Mouse (Mus musculus) liver, embryonic 13.5 days (tissue): ENCODE measurements around the gene Ndufs8. TPM values are rescaled to one million over a fixed set of nuclear protein-coding genes. Genes with fewer than 3 reads are reported as not detected.

Source experiments
- ATAC-seq: fragments of 200-750 bp; cut with Nextera tagmentation; 2 replicates; pipeline ENCODE4 v1.8.0; 2017; ENCODE audit warnings: low read depth, mild to moderate bottlenecking, moderate number of reproducible peaks, moderate library complexity
- DNase-seq: peaks from one replicate; pipeline ENCODE4 v3.0.0; 2022
- H3K27ac ChIP-seq: fragments of 300-500 bp; sonication (generic); 2 replicates; pipeline ENCODE4 v1.5.1; 2015; ENCODE audit warnings: moderate library complexity, mild to moderate bottlenecking, inconsistent platforms
- H3K27me3 ChIP-seq: fragments of 300-500 bp; sonication (generic); 2 replicates; pipeline ENCODE4 v1.6.1; 2015; ENCODE audit warnings: mild to moderate bottlenecking, inconsistent platforms
- H3K36me3 ChIP-seq: fragments of 300-500 bp; sonication (generic); 2 replicates; pipeline ENCODE4 v1.6.1; 2015; ENCODE audit warnings: mild to moderate bottlenecking, inconsistent platforms
- H3K4me1 ChIP-seq: fragments of 300-500 bp; sonication (generic); replicated peaks from 2 replicates; pipeline ENCODE4 v1.6.1; 2015; ENCODE audit warnings: inconsistent platforms
- H3K4me2 ChIP-seq: fragments of 300-500 bp; sonication (generic); 2 replicates; pipeline ENCODE4 v1.6.1; 2015; ENCODE audit warnings: inconsistent platforms, mild to moderate bottlenecking, moderate library complexity
- H3K4me3 ChIP-seq: fragments of 300-500 bp; sonication (generic); replicated peaks from 2 replicates; pipeline ENCODE4 v1.5.1; 2015; ENCODE audit warnings: mild to moderate bottlenecking, inconsistent platforms
- H3K9ac ChIP-seq: fragments of 300-500 bp; sonication (generic); 2 replicates; pipeline ENCODE4 v1.6.1; 2015; ENCODE audit warnings: mild to moderate bottlenecking, inconsistent platforms
- H3K9me3 ChIP-seq: fragments of 300-500 bp; sonication (generic); replicated peaks from 2 replicates; pipeline ENCODE4 v1.6.1; 2016; ENCODE audit warnings: inconsistent platforms
- WGBS: fragments of 180-500 bp; shearing (Covaris S2); methylation state at CpG from one replicate; pipeline ENCODE4 v1.1.7; 2015; ENCODE audit not compliant: insufficient replicate concordance; 5-methylcytosine and 5-hydroxymethylcytosine counted together
- polyA plus RNA-seq: library from polyadenylated mRNA; unstranded; fragments of >200 nt; fragmentation: Nextera tagmentation; extraction: Ambion mirVana; gene quantifications from 2 replicates; pipeline ENCODE4 v1.2.1, GENCODE M21; 2015

Gene Ndufs8
- polyA plus RNA-seq, 1 experiment from 2014 or later: 217 TPM

DNA sequence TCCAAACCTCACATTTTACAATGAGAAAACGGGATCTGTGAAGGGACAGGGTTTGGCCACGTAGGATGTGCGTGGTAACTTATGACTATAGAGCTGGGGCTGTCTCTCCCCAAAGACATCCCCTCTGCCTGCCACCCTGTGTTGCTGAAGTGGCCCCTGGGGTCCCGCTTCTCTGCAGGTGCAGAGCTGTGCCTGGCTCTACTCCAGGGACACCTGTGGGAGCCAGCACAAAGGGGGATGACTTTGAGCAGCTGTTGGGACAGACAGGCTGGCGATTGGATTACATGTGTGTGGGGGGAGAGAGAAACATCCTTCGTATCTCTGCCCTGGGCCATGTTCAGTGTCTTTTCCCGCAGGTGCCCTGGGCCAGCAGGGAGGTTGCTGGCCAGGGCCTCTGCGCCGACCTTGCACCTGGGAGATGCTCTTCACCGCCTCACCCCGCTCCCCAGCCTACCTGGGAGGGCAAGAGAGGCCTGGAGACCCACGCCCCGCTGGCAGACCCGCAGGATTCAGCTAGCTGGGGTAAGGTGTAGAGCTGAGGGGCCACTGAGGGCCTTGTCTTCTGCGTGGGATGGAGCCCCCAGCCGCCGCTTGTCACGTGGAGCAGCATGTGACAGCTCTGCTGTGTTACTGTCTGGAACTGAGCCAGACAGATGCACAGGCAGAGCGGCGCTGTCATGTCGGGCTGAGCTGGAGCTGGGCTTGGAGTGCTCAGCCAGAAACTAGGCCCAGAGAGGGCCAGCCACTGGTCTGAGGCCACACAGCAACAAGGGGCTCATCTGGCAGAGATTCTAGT, 17.9 kb upstream of the Ndufs8 start:
- Histone ChIP-seq H3K27ac (peak overlapping the region; percentile 65), H3K4me3 (no peak overlapping the region), H3K4me2 (no peak overlapping the region), H3K36me3 (no peaks in the 10 kb centered on the region), H3K9ac (no peak overlapping the region), H3K9me3 (no peaks in the 10 kb centered on the region), H3K4me1 (peaks cover 21% of the 10 kb centered on the region), H3K27me3 (peaks cover 5% of the 10 kb centered on the region)
- ATAC-seq: no peak
- WGBS: 72% methylated on average over 21 of the region's 21 CpGs
- DNase-seq: no peak

DNA sequence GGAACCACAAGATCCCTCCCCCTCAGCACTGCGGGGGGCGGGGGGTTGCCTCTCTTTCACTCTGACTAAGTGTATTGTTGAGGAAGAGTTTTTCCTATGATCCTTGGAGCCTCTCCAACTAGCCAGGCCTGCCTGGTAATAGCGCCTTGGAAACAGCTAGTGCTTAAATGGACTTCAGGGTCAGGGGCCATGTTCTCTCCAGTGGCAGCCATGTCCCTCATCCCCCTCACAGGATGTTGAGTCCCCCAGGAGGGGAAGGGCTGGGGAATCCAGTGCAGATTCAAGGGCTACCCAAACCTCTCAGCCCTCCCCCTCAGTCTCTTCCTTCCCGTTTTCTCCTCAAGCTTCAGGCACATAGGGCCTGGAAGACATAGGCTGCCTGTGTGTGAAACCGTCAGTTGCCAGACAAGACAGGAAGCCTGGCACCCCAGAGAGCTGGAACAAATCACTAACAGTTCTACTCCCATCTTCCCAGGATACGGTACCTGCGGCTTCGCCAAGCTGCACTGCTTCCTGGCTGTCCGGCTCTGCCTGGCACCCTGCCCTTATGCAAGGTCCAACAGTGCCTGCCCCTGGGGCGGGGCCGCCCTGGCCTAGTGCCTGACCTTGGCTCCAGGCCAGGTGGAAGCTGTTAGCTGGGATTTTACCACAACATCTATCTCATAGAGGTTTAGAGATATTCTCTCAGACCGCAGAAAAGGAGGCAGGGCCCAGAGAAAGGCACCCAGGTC, 16.8 kb upstream of the Ndufs8 start, which contains the start of gene Aldh3b1:
TSS of gene Aldh3b1 (minus strand) at position 598 of the 731 bp plus-strand sequence.
- WGBS: 30% methylated on average over 12 of the region's 12 CpGs
- Histone ChIP-seq H3K27ac (peak within 1 kb of the TSS; percentile 65), H3K4me1 (peaks cover 22% of the 10 kb centered on the region), H3K9ac (no peak within 1 kb of the TSS), H3K36me3 (no peaks in the 10 kb centered on the region), H3K9me3 (no peaks in the 10 kb centered on the region), H3K4me3 (no peak within 1 kb of the TSS), H3K27me3 (no peaks in the 10 kb centered on the region), H3K4me2 (no peak within 1 kb of the TSS)
- DNase-seq (no peak), ATAC-seq (peak; percentile 67)

DNA sequence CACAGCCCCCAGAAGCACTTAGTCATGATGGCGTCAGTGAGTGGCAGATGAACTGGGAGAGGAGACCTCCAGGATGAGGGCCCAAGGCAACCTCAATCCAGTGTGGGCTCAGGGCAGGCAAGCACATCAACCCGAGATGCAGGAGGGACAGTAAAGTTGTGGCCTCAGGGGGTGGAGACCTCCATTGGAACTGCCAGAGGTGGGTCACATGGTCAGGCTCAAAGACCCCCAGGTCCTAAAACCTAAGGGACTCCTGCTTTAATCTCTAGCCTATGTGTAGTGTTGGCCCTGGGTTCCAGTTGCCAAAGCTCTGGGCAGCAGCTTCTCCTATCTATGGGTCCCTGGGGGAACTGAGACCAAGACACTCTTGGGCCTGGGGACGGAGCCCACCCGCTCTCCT, 16.2 kb upstream of the Ndufs8 start:
- no peak overlapping the region for H3K4me2 ChIP-seq
- peak; percentile 5; the same call in 1 of the 2 replicates for ATAC-seq
- no peak overlapping the region for H3K4me3 ChIP-seq
- no peak overlapping the region for H3K9ac ChIP-seq
- H3K27me3 ChIP-seq: no peaks in the 10 kb centered on the region
- 62% methylated on average over 4 of the region's 4 CpGs for WGBS
- H3K27ac ChIP-seq: 0 out of 2 replicates have a peak overlapping the region, but pooled peaks have one; percentile 65
- no peaks in the 10 kb centered on the region for H3K36me3 ChIP-seq
- no peaks in the 10 kb centered on the region for H3K9me3 ChIP-seq
- H3K4me1 ChIP-seq: peaks cover 25% of the 10 kb centered on the region
- no peak for DNase-seq

DNA sequence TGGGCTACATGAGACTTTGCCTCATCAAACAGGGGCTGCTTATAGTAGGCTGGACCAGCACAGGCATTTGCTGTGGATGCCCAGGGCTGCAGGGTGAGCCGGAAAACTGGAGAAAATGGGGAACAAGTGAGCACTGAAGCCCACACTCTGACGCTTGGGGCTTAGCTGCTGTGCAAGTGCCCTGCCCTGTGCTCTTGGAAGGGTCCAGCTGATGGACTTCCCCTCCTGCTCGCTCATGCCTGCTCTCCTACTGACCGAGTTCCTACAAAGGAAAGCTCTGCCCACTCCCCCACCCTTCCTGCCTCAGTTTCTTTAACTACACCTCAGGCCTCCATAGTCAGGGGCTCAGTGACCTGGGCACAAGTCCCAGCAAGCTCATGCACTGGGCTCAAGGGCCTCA, 15.4 kb upstream of the Ndufs8 start:
- 66% methylated on average over 4 of the region's 4 CpGs for WGBS
- Histone ChIP-seq H3K27me3 (no peaks in the 10 kb centered on the region), H3K4me1 (peaks cover 32% of the 10 kb centered on the region), H3K4me3 (no peak overlapping the region), H3K36me3 (no peaks in the 10 kb centered on the region), H3K9ac (no peak overlapping the region), H3K9me3 (no peaks in the 10 kb centered on the region), H3K27ac (no peak overlapping the region), H3K4me2 (no peak overlapping the region)
- ATAC-seq (no peak), DNase-seq (no peak)

DNA sequence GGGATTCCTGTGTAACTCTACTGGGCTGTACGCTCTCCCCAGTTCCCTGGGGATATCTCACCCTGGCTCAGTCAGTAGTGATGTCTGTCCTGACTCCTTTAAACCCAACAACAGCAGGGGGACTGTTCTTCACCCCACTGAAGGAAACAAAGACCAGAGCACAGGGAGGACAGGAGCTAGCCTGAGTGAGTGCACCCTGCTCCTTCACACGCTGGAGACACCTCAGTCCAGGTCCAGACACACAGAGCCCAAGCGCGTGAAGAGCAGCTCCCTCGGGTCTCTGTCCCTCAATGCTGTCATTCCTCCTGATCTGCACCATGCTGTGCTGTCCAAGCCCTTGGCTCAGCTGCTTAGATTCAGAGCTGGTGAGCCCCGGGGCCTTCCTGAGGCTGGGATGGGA, 14.1 kb upstream of the Ndufs8 start:
- ATAC-seq (no peak), DNase-seq (no peak)
- H3K36me3 ChIP-seq: no peaks in the 10 kb centered on the region
- H3K27ac ChIP-seq: peak overlapping the region; percentile 18; the same call in 1 of the 2 replicates
- no peak overlapping the region for H3K4me2 ChIP-seq
- H3K9ac ChIP-seq: no peak overlapping the region
- WGBS: 70% methylated on average over 6 of the region's 6 CpGs
- H3K4me1 ChIP-seq: peaks cover 37% of the 10 kb centered on the region
- H3K9me3 ChIP-seq: no peaks in the 10 kb centered on the region
- H3K4me3 ChIP-seq: no peak overlapping the region
- no peaks in the 10 kb centered on the region for H3K27me3 ChIP-seq

DNA sequence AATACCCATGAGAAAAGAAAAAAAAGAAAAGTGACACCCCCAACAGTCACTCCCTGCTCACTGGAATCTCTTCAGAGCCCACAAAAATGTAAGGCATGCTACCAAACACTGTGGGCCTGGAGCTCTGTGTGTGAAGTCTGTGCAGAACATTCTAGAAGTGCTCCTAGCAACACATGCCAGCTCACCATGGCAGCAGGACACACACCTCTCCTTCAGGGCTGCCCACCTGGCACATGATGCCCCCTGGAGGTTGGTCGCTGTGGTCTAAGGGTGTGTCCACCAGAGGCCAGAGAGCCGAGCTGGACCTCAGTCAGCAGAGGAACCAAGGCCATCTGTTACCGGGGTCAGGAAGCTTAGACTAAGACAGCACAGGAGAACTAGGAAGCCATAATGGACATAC, 13.7 kb upstream of the Ndufs8 start:
- Histone ChIP-seq H3K9me3 (no peaks in the 10 kb centered on the region), H3K4me3 (no peak overlapping the region), H3K4me1 (peaks cover 37% of the 10 kb centered on the region), H3K27ac (peak overlapping the region; percentile 18; the same call in 1 of the 2 replicates), H3K4me2 (no peak overlapping the region), H3K9ac (no peak overlapping the region), H3K36me3 (no peaks in the 10 kb centered on the region), H3K27me3 (no peaks in the 10 kb centered on the region)
- WGBS: 48% methylated on average over 3 of the region's 3 CpGs
- DNase-seq (no peak), ATAC-seq (no peak)

DNA sequence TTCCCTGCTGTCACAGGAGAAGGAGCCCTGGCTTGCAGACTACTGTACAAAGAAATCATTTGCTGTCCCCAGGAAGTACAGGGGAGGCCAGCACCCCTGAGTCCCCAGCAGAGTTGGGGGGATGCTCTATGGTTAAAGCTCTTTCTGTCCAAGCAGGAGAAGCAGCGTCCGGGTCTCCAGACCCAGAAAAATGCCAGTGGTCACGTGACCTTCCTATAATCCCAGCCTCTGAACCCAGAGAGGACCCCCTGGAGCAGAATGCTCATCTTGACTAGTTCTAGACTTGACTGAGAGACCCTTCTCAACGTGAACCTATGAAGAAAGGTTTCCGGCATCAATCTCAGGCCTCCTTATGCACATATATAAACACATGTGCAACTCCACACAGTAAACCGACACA, 13.3 kb upstream of the Ndufs8 start:
- Histone ChIP-seq H3K9ac (no peak overlapping the region), H3K9me3 (no peaks in the 10 kb centered on the region), H3K4me1 (peaks cover 37% of the 10 kb centered on the region), H3K4me3 (no peak overlapping the region), H3K4me2 (no peak overlapping the region), H3K27me3 (no peaks in the 10 kb centered on the region), H3K36me3 (no peaks in the 10 kb centered on the region), H3K27ac (no peak overlapping the region)
- WGBS: 71% methylated on average over 6 of the region's 6 CpGs
- no peak for DNase-seq
- ATAC-seq: no peak

DNA sequence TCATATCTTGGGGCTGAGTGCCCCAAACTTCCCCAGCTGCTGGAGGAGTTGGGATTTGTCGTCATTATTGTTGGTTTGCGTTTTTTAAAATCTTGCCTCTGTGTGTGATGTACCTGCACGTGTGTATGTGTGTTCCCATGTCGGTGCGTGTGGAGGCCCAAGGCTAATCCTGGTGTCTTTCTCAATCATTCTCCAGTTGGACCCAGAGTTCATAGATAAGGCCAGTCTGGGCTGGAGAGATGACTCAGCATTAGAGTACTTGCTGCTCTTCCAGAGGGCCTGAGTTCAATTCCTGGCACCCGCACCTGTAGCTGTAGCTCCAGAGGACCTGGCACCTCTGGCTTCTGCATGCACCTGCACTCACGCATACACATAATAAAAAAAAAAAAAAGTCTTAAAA, 12.3 kb upstream of the Ndufs8 start:
- Histone ChIP-seq H3K9me3 (no peaks in the 10 kb centered on the region), H3K36me3 (no peaks in the 10 kb centered on the region), H3K4me2 (no peak overlapping the region), H3K4me3 (no peak overlapping the region), H3K9ac (no peak overlapping the region), H3K4me1 (peaks cover 27% of the 10 kb centered on the region), H3K27me3 (no peaks in the 10 kb centered on the region), H3K27ac (no peak overlapping the region)
- 69% methylated on average over 7 of the region's 7 CpGs for WGBS
- no peak for ATAC-seq
- no peak for DNase-seq

DNA sequence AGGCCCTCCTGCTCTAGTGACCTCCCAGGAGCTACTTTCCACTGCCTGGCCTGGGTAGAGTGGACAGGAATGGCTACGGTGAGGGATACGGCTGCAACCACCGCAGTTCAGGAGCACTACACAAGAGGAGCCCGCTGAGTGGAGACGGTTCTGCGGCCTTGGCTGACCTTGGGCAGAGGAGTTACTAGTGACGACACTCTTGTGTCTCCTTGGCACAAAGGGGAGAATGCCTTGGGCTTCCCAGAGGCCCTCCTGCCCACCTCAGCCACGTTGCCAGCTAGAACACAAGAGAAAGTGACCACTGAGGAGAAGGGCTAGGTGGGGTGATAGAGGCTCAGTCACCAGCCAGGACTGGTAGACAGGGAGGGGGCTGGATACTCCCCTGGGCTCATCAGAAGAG, 11.6 kb upstream of the Ndufs8 start:
- DNase-seq: no peak
- Histone ChIP-seq H3K4me2 (no peak overlapping the region), H3K4me1 (peaks cover 23% of the 10 kb centered on the region), H3K4me3 (no peak overlapping the region), H3K27me3 (no peaks in the 10 kb centered on the region), H3K9ac (no peak overlapping the region), H3K27ac (no peak overlapping the region), H3K9me3 (no peaks in the 10 kb centered on the region), H3K36me3 (no peaks in the 10 kb centered on the region)
- ATAC-seq: no peak
- 71% methylated on average over 8 of the region's 8 CpGs for WGBS

DNA sequence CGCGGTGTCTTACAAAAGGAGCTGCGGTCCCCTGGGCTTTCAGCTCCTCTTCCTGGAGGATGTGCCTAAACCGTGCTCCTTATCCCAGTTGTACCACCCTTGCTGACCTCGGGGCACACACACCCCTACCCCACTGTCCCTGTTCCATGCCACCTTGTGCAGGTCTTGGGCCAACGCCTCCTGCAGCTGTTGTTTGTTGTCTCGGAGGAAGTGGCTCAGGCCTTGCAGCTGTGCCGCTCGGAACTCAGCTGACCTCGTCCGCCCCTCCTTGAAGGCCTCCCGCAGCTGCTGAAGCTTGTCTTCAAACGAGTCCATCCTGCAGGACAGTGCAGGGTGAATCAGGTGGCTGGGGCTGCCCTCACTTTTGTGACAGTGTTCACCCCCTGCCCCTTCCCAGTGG, 11.0 kb upstream of the Ndufs8 start:
- WGBS: 54% methylated on average over 13 of the region's 13 CpGs

DNA sequence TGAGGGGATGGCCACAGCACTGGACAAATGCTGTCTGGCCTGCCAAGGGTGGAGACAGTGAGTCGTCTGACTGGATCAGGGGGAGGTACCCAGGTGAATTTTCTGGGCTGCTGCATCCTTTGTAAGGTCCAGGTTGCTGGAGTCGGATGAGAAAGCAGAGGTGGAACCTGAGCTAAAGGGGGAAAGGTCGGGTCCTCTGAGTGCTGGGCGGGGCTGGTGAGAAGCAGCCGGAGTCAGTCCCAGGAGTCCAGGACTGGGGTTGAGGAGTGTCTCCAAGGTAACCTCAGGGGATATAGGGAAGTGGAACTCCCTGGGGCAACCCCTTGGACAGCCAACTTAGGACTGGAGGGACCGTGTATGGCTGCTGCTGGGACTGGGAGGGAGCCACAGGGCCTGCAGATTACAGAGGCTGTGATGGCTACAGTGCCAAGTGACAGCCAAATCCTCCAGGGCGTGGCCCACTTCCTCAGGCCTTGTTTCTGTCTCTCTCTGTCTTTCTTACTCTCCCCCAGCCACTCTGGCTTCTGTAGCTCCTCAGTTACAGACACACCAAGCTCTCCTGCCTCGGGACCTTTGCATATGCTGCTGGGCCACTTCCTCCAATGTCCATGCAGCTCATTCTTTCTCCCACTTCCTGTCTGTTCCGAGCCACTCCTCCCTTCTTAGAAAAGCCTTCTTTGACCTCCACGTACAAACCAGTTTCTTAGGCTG, 10.2 kb upstream of the Ndufs8 start:
- no peaks in the 10 kb centered on the region for H3K27me3 ChIP-seq
- DNase-seq (no peak), ATAC-seq (no peak)
- no peak overlapping the region for H3K9ac ChIP-seq
- no peaks in the 10 kb centered on the region for H3K9me3 ChIP-seq
- peak overlapping the region; percentile 29; the same call in 1 of the 2 replicates for H3K27ac ChIP-seq
- 37% methylated on average over 10 of the region's 10 CpGs for WGBS
- peaks cover 23% of the 10 kb centered on the region for H3K4me1 ChIP-seq
- H3K4me3 ChIP-seq: no peak overlapping the region
- no peaks in the 10 kb centered on the region for H3K36me3 ChIP-seq
- no peak overlapping the region for H3K4me2 ChIP-seq

More for the DNA sequence above, 11.0 kb upstream of the Ndufs8 start:
- DNase-seq: no peak
- Histone ChIP-seq H3K36me3 (no peaks in the 10 kb centered on the region), H3K27ac (0 out of 2 replicates have a peak overlapping the region, but pooled peaks have one; percentile 29), H3K4me2 (no peak overlapping the region), H3K4me3 (no peak overlapping the region), H3K9ac (no peak overlapping the region), H3K4me1 (peaks cover 23% of the 10 kb centered on the region), H3K27me3 (no peaks in the 10 kb centered on the region), H3K9me3 (no peaks in the 10 kb centered on the region)
- 0 out of 2 replicates have a peak, but pooled peaks have one; percentile 1 for ATAC-seq
